Mouse (Mus musculus): ENCODE measurements at regions not wholly inside any gene's neighbourhood (a gene's known extent, or its start where the extent isn't known, plus 50 kb on each side); places are given as distances from the start of the nearest gene placed in this dataset.

DNA sequence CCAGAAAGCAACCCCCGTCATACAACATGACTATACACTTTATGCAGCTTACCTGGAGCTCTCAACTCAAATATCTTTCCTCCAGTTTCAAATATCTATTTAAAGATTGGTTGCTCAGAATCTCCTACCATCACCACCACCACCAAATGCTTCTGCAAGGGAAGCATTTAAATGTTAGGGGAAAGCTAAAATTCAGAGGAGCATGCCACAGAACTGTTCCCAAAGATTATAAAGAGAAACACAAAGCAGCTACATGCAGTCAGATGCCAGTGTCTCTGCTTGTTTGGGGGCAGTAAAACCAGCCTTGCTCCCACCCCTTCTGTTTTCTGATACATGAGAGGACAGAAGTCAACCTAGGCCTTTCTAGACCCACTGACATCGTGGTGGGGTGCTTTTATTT is 100.8 kb upstream of the Gm11238 start:
- TF ChIP-seq EP300 (IDR thresholded peaks at IDR 0.05; ENCODE audit: insufficient read depth, low read depth, low read length) (no peak), CTCF (IDR thresholded peaks at IDR 0.05; ENCODE audit: low read depth, low read length) (no peak), POLR2A (IDR thresholded peaks at IDR 0.05; ENCODE audit: insufficient read depth, low read length) (no peak)
- Histone ChIP-seq H3K27me3 (ENCODE audit: control insufficient read depth, insufficient read depth, low read length, poor library complexity, severe bottlenecking) (no peaks in the 10 kb centered on the region), H3K9ac (ENCODE audit: low read depth, poor library complexity, severe bottlenecking) (no peak overlapping the region), H3K4me3 (ENCODE audit: low read depth, low read length) (no peak overlapping the region), H3K36me3 (ENCODE audit: control insufficient read depth, insufficient read depth, low read length, poor library complexity, severe bottlenecking) (no peaks in the 10 kb centered on the region), H3K9me3 (replicated peaks; ENCODE audit: control insufficient read depth, insufficient read depth, low read length, poor library complexity, severe bottlenecking) (no peaks in the 10 kb centered on the region), H3K27ac (ENCODE audit: insufficient read depth, low read length) (no peak overlapping the region), H3K4me1 (ENCODE audit: control insufficient read depth, insufficient read depth, low read length) (no peaks in the 10 kb centered on the region)

DNA sequence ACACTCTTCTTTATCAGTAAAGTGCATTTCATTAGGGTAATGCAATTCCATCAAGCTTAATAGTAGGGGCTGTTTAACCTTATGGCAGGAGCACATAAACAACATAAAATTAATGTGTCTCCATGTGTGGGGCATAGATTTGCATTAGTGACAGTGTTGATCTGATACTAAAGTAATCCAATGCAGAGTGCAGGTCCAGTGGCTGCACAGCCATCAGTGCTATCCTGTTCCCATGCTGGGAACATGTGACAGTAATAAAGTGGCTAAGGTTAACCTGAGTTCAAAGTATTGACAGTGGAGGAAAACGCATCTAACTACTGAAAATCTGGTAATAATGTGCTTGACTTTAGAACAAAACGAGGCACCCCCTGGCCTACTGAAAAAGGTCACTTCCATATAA is 84.3 kb upstream of the Gm11487 start:
- no peaks in the 10 kb centered on the region; the same call in 1 of the 2 replicates for H3K9me3 ChIP-seq (replicated peaks; ENCODE audit: control insufficient read depth, insufficient read depth, low read length, poor library complexity, severe bottlenecking)
- no peaks in the 10 kb centered on the region for H3K27me3 ChIP-seq (ENCODE audit: control insufficient read depth, insufficient read depth, low read length, poor library complexity, severe bottlenecking)
- no peak overlapping the region for H3K9ac ChIP-seq (ENCODE audit: low read depth, poor library complexity, severe bottlenecking)
- no peak overlapping the region for H3K4me3 ChIP-seq (ENCODE audit: low read depth, low read length)
- no peak overlapping the region for H3K27ac ChIP-seq (ENCODE audit: insufficient read depth, low read length)
- TF ChIP-seq EP300 (IDR thresholded peaks at IDR 0.05; ENCODE audit: insufficient read depth, low read depth, low read length) = no peak
- no peak for TF ChIP-seq CTCF (IDR thresholded peaks at IDR 0.05; ENCODE audit: low read depth, low read length)
- no peak for TF ChIP-seq POLR2A (IDR thresholded peaks at IDR 0.05; ENCODE audit: insufficient read depth, low read length)
- no peaks in the 10 kb centered on the region for H3K36me3 ChIP-seq (ENCODE audit: control insufficient read depth, insufficient read depth, low read length, poor library complexity, severe bottlenecking)
- no peaks in the 10 kb centered on the region for H3K4me1 ChIP-seq (ENCODE audit: control insufficient read depth, insufficient read depth, low read length)

DNA sequence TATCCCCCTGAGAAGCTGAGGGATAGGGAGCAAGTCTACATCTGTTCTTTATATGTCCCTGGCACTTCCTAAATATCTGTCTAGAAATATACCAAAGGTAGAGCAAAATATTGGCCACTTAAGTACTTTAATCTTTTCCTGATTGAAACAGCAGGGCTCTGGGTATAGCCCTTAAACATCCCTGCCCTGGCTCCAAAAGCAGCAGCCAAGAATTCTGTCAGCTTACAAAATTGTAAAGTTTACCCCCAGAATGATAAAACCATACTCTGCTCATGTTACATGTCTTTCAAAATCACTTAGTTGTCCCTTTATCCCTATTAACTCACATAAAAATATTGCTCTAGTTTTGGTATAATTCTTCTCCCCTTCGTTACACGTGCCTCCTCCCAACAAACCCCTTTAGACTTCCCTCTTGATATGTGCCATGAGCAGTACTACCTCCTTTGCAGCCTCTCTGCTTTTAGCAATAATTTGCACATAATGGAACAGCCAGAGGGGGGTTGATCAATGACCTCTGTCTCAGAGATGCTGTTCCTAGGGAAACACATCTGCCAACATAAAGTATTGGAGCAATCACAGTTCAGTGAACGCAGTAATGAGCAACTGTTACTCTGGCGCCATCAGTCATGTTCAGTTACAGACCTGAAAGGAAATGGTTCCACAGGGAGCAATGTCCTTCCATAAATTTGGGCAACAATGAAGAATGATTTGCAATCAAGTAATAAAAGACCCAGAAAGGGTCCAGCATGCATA is 83.6 kb upstream of the Gm11487 start:
- no peaks in the 10 kb centered on the region; the same call in 1 of the 2 replicates for H3K9me3 ChIP-seq (replicated peaks; ENCODE audit: control insufficient read depth, insufficient read depth, low read length, poor library complexity, severe bottlenecking)
- no peaks in the 10 kb centered on the region for H3K4me1 ChIP-seq (ENCODE audit: control insufficient read depth, insufficient read depth, low read length)
- H3K9ac ChIP-seq (ENCODE audit: low read depth, poor library complexity, severe bottlenecking) = no peak overlapping the region
- no peaks in the 10 kb centered on the region for H3K27me3 ChIP-seq (ENCODE audit: control insufficient read depth, insufficient read depth, low read length, poor library complexity, severe bottlenecking)
- TF ChIP-seq EP300 (IDR thresholded peaks at IDR 0.05; ENCODE audit: insufficient read depth, low read depth, low read length) = no peak
- H3K27ac ChIP-seq (ENCODE audit: insufficient read depth, low read length) = no peak overlapping the region
- H3K36me3 ChIP-seq (ENCODE audit: control insufficient read depth, insufficient read depth, low read length, poor library complexity, severe bottlenecking) = no peaks in the 10 kb centered on the region
- H3K4me3 ChIP-seq (ENCODE audit: low read depth, low read length) = no peak overlapping the region

DNA sequence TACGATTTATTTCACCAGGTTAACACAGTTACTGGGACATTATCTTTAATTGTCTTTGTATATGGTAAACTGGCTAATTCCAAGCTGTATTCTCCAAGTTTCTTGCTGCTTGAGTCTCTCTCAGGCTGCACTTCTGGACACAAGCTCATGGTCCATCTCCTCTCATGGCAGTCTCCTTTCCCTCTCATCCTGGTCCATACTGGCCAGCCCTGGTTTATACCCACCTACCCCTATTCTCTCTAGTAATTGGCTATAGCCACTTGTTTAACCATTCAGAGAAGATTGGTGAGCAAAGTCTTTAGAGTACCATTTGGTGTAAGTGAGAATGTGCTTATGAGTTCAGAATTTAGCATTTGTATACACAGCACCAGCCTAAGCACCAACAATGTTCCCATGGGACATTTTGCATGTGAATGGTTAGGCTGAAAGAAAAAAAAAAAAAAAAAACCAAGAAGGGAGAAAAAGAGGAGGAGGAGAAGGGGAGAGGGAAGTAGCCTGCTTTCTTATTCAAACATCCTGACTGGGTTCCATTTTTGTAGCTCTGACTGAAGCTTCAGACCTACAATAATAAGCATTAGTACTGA is 63.2 kb upstream of the Gm11487 start:
- Histone ChIP-seq H3K36me3 (ENCODE audit: control insufficient read depth, insufficient read depth, low read length, poor library complexity, severe bottlenecking) (no peaks in the 10 kb centered on the region), H3K9me3 (replicated peaks; ENCODE audit: control insufficient read depth, insufficient read depth, low read length, poor library complexity, severe bottlenecking) (no peaks in the 10 kb centered on the region), H3K9ac (ENCODE audit: low read depth, poor library complexity, severe bottlenecking) (no peak overlapping the region), H3K4me1 (ENCODE audit: control insufficient read depth, insufficient read depth, low read length) (no peaks in the 10 kb centered on the region), H3K4me3 (ENCODE audit: low read depth, low read length) (no peak overlapping the region), H3K27ac (ENCODE audit: insufficient read depth, low read length) (no peak overlapping the region), H3K27me3 (ENCODE audit: control insufficient read depth, insufficient read depth, low read length, poor library complexity, severe bottlenecking) (no peaks in the 10 kb centered on the region)
- TF ChIP-seq CTCF (IDR thresholded peaks at IDR 0.05; ENCODE audit: low read depth, low read length) = no peak
- TF ChIP-seq POLR2A (IDR thresholded peaks at IDR 0.05; ENCODE audit: insufficient read depth, low read length) = no peak
- TF ChIP-seq EP300 (IDR thresholded peaks at IDR 0.05; ENCODE audit: insufficient read depth, low read depth, low read length) = no peak
